Mouse (Mus musculus) G1E (cell line): ENCODE measurements at regions not wholly inside any gene's neighbourhood (a gene's known extent, or its start where the extent isn't known, plus 50 kb on each side); places are given as distances from the start of the nearest gene placed in this dataset.

ENCODE experiments used
- CTCF ChIP-seq: IDR thresholded peaks from 2 replicates; pipeline ENCODE4 v1.5.1; 2012; ENCODE audit warnings: low read depth, low read length, inconsistent platforms, mixed read lengths
- GATA1 ChIP-seq: IDR thresholded peaks from 2 replicates; pipeline ENCODE4 v1.6.1; 2012; ENCODE audit warnings: borderline replicate concordance, low read length, inconsistent platforms, mixed read lengths

- TF ChIP-seq GATA1, result no peak
- TF ChIP-seq CTCF, result no peak
Observed at GRCm38 (mm10) chr8:25343160-25343602, 519.0 kb upstream of the Adam5 start.
